Mouse (Mus musculus) lung, adult 2 months (tissue): ENCODE measurements around the gene Supt3.

Experiments used
- CTCF ChIP-seq: fragments of 200-500 bp; IDR thresholded peaks from 2 replicates; pipeline ENCODE4 v1.5.1; 2011; ENCODE audit warnings: mild to moderate bottlenecking, low read length, control low read depth; ENCODE audit not compliant: insufficient read depth
- POLR2A ChIP-seq: fragments of 200-500 bp; IDR thresholded peaks from 2 replicates; pipeline ENCODE4 v1.6.1; 2011; ENCODE audit warnings: low read depth, mild to moderate bottlenecking, control low read depth, low read length, borderline replicate concordance; ENCODE audit errors: extremely low read depth

DNA sequence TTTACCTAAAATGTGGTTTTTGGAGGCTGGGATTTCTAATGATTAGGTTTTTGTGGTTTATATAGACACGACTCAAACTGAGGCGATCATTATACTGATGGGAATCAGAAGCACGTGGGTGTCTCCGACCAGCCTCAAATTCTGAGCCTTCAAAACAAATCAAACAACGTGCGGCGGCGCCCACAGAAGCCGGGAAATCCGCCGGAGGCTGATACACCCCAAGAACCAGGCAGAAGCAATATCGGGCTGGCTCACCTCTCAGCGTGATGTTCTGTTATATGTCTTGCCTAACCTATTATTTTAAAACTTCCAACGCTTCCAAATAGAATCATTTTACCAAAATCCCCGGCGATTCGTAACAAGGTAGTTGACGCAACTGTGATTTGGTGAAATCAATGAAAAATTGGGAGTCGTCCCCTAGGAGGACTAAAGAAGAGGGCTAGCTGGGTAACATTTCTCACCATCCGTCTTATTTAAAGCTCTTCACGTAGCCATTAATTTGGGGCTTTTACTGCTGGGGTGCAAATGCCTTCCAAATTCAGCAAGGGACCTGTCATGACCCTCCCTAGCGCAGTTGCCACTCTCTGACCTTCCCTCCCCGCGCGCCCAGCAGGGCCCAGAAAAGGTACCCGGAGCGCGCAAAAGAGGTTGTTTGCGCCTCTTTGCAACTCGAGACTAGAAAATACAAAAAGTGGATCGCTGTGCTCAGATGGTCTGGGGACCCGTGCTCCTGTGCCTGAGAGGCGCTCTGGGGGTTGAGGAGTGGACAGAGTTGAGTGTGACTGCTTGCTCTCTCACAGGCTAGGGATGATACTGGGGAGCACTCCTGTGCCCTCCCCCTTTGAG is 39.5 kb upstream of the Supt3 start:
- no peak for TF ChIP-seq POLR2A
- no peak for TF ChIP-seq CTCF
